Mouse (Mus musculus): Measurements from ENCODE around the gene Zfp810. TPM values are rescaled to one million over a fixed set of nuclear protein-coding genes. Genes with fewer than 3 reads are reported as not detected.
"Not testable (repeated sequence)": the region's sequence is repeated elsewhere in the genome, so short reads cannot be mapped to it uniquely, and the experiment has no call there.

Zfp810 gene
- polyA plus RNA-seq, 1 experiment: 11.5 TPM

GRCm38 (mm10) chr9:22327475-22328387 is 20.3 kb upstream of the Zfp810 start:
- TF ChIP-seq POLR2A (IDR thresholded peaks at IDR 0.05; ENCODE audit: control insufficient read depth, extremely low read depth, insufficient read depth, low read length, poor library complexity) (peak; percentile 50; the same call in 1 of the 2 replicates), CTCF (IDR thresholded peaks at IDR 0.05; ENCODE audit: borderline replicate concordance, control insufficient read depth, extremely low read depth, insufficient read depth, low read length, poor library complexity) (peak; percentile 98)
- peaks cover 9% of the 10 kb centered on the region for H3K36me3 ChIP-seq (ENCODE audit: control insufficient read depth, insufficient read depth, low read length)
- peak overlapping the region; percentile 87 for H3K4me3 ChIP-seq (ENCODE audit: control insufficient read depth, insufficient read depth, low read length)
- peak overlapping the region; percentile 30; the same call in 1 of the 2 replicates for H3K27ac ChIP-seq (ENCODE audit: control insufficient read depth, insufficient read depth, low read length)
- no peaks in the 10 kb centered on the region for H3K27me3 ChIP-seq (ENCODE audit: control insufficient read depth, insufficient read depth, low read length)
- DNase-seq: peak; percentile 91
- WGBS: 1% methylated on average over 32 of the region's 32 CpGs
- peaks cover 7% of the 10 kb centered on the region for H3K4me1 ChIP-seq (replicated peaks; ENCODE audit: control insufficient read depth, insufficient read depth, low read length)

- no peak for DNase-seq
- H3K36me3 ChIP-seq (ENCODE audit: control insufficient read depth, insufficient read depth, low read length): peaks cover 3% of the 10 kb centered on the region; the same call in 1 of the 2 replicates
- peak overlapping the region; percentile 87; the same call in 1 of the 2 replicates for H3K4me3 ChIP-seq (ENCODE audit: control insufficient read depth, insufficient read depth, low read length)
- no peak overlapping the region for H3K27ac ChIP-seq (ENCODE audit: control insufficient read depth, insufficient read depth, low read length)
- H3K4me1 ChIP-seq (replicated peaks; ENCODE audit: control insufficient read depth, insufficient read depth, low read length): peaks cover 7% of the 10 kb centered on the region
- no peak for TF ChIP-seq POLR2A (IDR thresholded peaks at IDR 0.05; ENCODE audit: control insufficient read depth, extremely low read depth, insufficient read depth, low read length, poor library complexity)
- TF ChIP-seq CTCF (IDR thresholded peaks at IDR 0.05; ENCODE audit: borderline replicate concordance, control insufficient read depth, extremely low read depth, insufficient read depth, low read length, poor library complexity): no peak
- 42% methylated on average over 9 of the region's 9 CpGs for WGBS
- no peaks in the 10 kb centered on the region for H3K27me3 ChIP-seq (ENCODE audit: control insufficient read depth, insufficient read depth, low read length)
Observed at GRCm38 (mm10) chr9:22327099-22327474, 19.6 kb upstream of the Zfp810 start.

- H3K27ac ChIP-seq (ENCODE audit: control insufficient read depth, insufficient read depth, low read length): no peak overlapping the region
- no peaks in the 10 kb centered on the region for H3K36me3 ChIP-seq (ENCODE audit: control insufficient read depth, insufficient read depth, low read length)
- H3K27me3 ChIP-seq (ENCODE audit: control insufficient read depth, insufficient read depth, low read length): no peaks in the 10 kb centered on the region
- no peak for TF ChIP-seq CTCF (IDR thresholded peaks at IDR 0.05; ENCODE audit: borderline replicate concordance, control insufficient read depth, extremely low read depth, insufficient read depth, low read length, poor library complexity)
- no peak for TF ChIP-seq POLR2A (IDR thresholded peaks at IDR 0.05; ENCODE audit: control insufficient read depth, extremely low read depth, insufficient read depth, low read length, poor library complexity)
- H3K4me3 ChIP-seq (ENCODE audit: control insufficient read depth, insufficient read depth, low read length): no peak overlapping the region
- peaks cover 7% of the 10 kb centered on the region for H3K4me1 ChIP-seq (replicated peaks; ENCODE audit: control insufficient read depth, insufficient read depth, low read length)
- 95% methylated on average over 1 of the region's 1 CpGs for WGBS
- no peak for DNase-seq
Observed at GRCm38 (mm10) chr9:22324579-22324978, 17.1 kb upstream of the Zfp810 start.

GRCm38 (mm10) chr9:22322381-22323211 is 15.1 kb upstream of the Zfp810 start:
- H3K4me1 ChIP-seq (replicated peaks; ENCODE audit: control insufficient read depth, insufficient read depth, low read length): peaks cover 6% of the 10 kb centered on the region
- WGBS: 71% methylated on average over 8 of the region's 8 CpGs
- H3K36me3 ChIP-seq (ENCODE audit: control insufficient read depth, insufficient read depth, low read length): no peaks in the 10 kb centered on the region
- TF ChIP-seq POLR2A (IDR thresholded peaks at IDR 0.05; ENCODE audit: control insufficient read depth, extremely low read depth, insufficient read depth, low read length, poor library complexity): no peak
- no peak for TF ChIP-seq CTCF (IDR thresholded peaks at IDR 0.05; ENCODE audit: borderline replicate concordance, control insufficient read depth, extremely low read depth, insufficient read depth, low read length, poor library complexity)
- no peaks in the 10 kb centered on the region for H3K27me3 ChIP-seq (ENCODE audit: control insufficient read depth, insufficient read depth, low read length)
- no peak for DNase-seq
- H3K27ac ChIP-seq (ENCODE audit: control insufficient read depth, insufficient read depth, low read length): no peak overlapping the region
- H3K4me3 ChIP-seq (ENCODE audit: control insufficient read depth, insufficient read depth, low read length): no peak overlapping the region

GRCm38 (mm10) chr9:22319109-22319508 is 11.7 kb upstream of the Zfp810 start:
- H3K27me3 ChIP-seq (ENCODE audit: control insufficient read depth, insufficient read depth, low read length): no peaks in the 10 kb centered on the region
- no peaks in the 10 kb centered on the region for H3K36me3 ChIP-seq (ENCODE audit: control insufficient read depth, insufficient read depth, low read length)
- TF ChIP-seq CTCF (IDR thresholded peaks at IDR 0.05; ENCODE audit: borderline replicate concordance, control insufficient read depth, extremely low read depth, insufficient read depth, low read length, poor library complexity) (no peak), POLR2A (IDR thresholded peaks at IDR 0.05; ENCODE audit: control insufficient read depth, extremely low read depth, insufficient read depth, low read length, poor library complexity) (no peak)
- no peak for DNase-seq
- WGBS: 97% methylated on average over 1 of the region's 1 CpGs
- H3K4me1 ChIP-seq (replicated peaks; ENCODE audit: control insufficient read depth, insufficient read depth, low read length): no peaks in the 10 kb centered on the region
- H3K27ac ChIP-seq (ENCODE audit: control insufficient read depth, insufficient read depth, low read length): no peak overlapping the region
- H3K4me3 ChIP-seq (ENCODE audit: control insufficient read depth, insufficient read depth, low read length): no peak overlapping the region

GRCm38 (mm10) chr9:22316047-22316446 is 8.6 kb upstream of the Zfp810 start:
- not testable (repeated sequence) for H3K4me1 ChIP-seq (replicated peaks; ENCODE audit: control insufficient read depth, insufficient read depth, low read length); H3K27me3 ChIP-seq (ENCODE audit: control insufficient read depth, insufficient read depth, low read length); H3K36me3 ChIP-seq (ENCODE audit: control insufficient read depth, insufficient read depth, low read length); H3K27ac ChIP-seq (ENCODE audit: control insufficient read depth, insufficient read depth, low read length); DNase-seq; H3K4me3 ChIP-seq (ENCODE audit: control insufficient read depth, insufficient read depth, low read length)
- 95% methylated on average over 5 of the region's 5 CpGs for WGBS

Data from thymus, adult 2 months (tissue).